Mouse (Mus musculus): ENCODE measurements around the gene Klhl26.

Klhl26 gene

GRCm38 (mm10) chr8:70447639-70448420 lies 28.9 kb downstream of the Klhl26 start:
- DNase-seq (ENCODE audit: low read depth, low spot score) = no peak

GRCm38 (mm10) chr8:70445988-70446387 lies 30.8 kb downstream of the Klhl26 start:
- DNase-seq (ENCODE audit: low read depth, low spot score) = no peak

GRCm38 (mm10) chr8:70443326-70443725 lies 33.4 kb downstream of the Klhl26 start:
- no peak for DNase-seq (ENCODE audit: low read depth, low spot score)

GRCm38 (mm10) chr8:70441565-70441964 lies 35.2 kb downstream of the Klhl26 start:
- no peak for DNase-seq (ENCODE audit: low read depth, low spot score)

- no peak for DNase-seq (ENCODE audit: low read depth, low spot score)
These were observed 36.5 kb downstream of the Klhl26 start for GRCm38 (mm10) chr8:70440246-70440645.

GRCm38 (mm10) chr8:70439848-70440179 lies 37.0 kb downstream of the Klhl26 start:
- DNase-seq (ENCODE audit: low read depth, low spot score) = no peak

- DNase-seq (ENCODE audit: low read depth, low spot score) = peak; percentile 99
These were observed 37.5 kb downstream of the Klhl26 start, which contains the start of gene Crtc1 for GRCm38 (mm10) chr8:70439055-70439847. TSS of gene Crtc1 (minus strand) at chr8:70439579.

GRCm38 (mm10) chr8:70438423-70438822 lies 38.3 kb downstream of the Klhl26 start:
- no peak for DNase-seq (ENCODE audit: low read depth, low spot score)

- no peak for DNase-seq (ENCODE audit: low read depth, low spot score)
These were observed 41.6 kb downstream of the Klhl26 start for GRCm38 (mm10) chr8:70435156-70435555.

- no peak for DNase-seq (ENCODE audit: low read depth, low spot score)
These were observed 43.7 kb downstream of the Klhl26 start for GRCm38 (mm10) chr8:70432991-70433536.

GRCm38 (mm10) chr8:70431213-70431612 lies 45.6 kb downstream of the Klhl26 start:
- DNase-seq (ENCODE audit: low read depth, low spot score) = no peak

- DNase-seq (ENCODE audit: low read depth, low spot score) = no peak
These were observed 50.4 kb downstream of the Klhl26 start for GRCm38 (mm10) chr8:70426300-70426907.

- no peak for DNase-seq (ENCODE audit: low read depth, low spot score)
These were observed 54.0 kb downstream of the Klhl26 start for GRCm38 (mm10) chr8:70422722-70423121.

GRCm38 (mm10) chr8:70421349-70422104 lies 55.2 kb downstream of the Klhl26 start:
- DNase-seq (ENCODE audit: low read depth, low spot score) = no peak

GRCm38 (mm10) chr8:70419879-70420643 lies 56.7 kb downstream of the Klhl26 start:
- DNase-seq (ENCODE audit: low read depth, low spot score) = no peak

GRCm38 (mm10) chr8:70418954-70419353 lies 57.8 kb downstream of the Klhl26 start:
- DNase-seq (ENCODE audit: low read depth, low spot score) = no peak

- no peak for DNase-seq (ENCODE audit: low read depth, low spot score)
These were observed 58.9 kb downstream of the Klhl26 start for GRCm38 (mm10) chr8:70417914-70418313.

- DNase-seq (ENCODE audit: low read depth, low spot score) = no peak
These were observed 59.8 kb downstream of the Klhl26 start for GRCm38 (mm10) chr8:70416941-70417340.

- DNase-seq (ENCODE audit: low read depth, low spot score) = peak; percentile 58
These were observed 61.0 kb downstream of the Klhl26 start for GRCm38 (mm10) chr8:70415540-70416451.

Measured in mesoderm, embryonic 11.5 days (tissue).